Mouse (Mus musculus) c-Kit-negative CD71-positive TER-119-positive erythroid progenitor cells, embryonic 14.5 days (primary cell): Measurements from ENCODE around the gene Adamtsl3.

ENCODE experiments used
- DNase-seq: peaks from one replicate; pipeline ENCODE4 v3.0.0-alpha.2; 2013; ENCODE audit warnings: low read depth, low spot score

Adamtsl3 gene

DNA sequence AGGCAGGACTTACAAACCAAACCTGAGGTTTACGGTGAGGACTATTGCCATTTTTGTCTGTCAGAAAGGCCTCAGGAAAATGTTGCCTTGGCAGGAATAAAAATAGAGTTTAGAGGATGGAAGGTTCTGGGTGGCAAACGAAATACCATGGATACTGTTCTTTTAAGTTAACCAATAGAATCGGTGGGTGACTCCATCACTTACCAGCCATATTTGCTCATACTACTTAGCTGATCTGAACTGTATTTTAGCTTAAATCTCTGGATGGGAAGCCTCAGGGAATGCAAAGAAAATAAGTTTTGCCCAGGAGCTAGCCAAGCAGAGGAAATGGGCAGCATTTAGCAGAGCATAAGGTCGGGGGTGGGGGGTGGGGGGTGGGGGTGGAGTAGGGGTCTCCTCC is 312.4 kb downstream of the Adamtsl3 start:
- DNase-seq: no peak

DNA sequence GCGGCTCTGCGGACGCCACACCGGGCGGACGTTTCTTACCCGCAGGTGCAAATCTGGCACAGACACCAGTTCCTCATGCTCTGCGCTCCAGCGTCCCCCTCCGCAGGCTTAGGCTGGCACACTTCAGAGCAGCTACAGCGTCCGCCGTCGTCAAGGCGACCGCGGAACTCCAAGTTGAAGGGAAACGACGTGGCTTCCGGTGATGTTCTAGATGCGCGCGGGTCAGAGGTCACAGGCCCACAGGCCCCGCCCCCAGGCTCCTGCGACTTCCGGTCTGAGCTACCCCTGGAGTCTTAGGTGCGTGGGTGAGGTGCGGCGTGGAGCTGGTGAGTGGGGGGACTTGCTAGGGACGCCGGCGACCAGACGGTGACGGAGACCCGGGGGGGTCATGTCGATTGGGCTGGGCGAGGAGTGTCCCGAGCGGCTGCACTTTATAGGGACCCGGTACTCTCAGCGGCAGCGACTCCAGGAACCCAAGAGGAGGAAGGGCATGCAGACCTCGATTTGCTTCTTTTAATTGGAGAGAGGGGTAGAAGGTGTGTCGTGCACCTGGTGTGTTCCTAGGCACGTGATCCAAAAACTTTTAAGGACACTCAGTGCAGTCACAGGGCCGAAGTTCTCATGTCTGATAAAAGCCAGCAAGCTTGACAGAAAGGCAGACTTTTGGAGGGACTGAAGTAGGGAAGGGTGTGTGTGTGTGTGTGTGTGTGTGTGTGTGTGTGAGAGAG is 313.0 kb downstream of the Adamtsl3 start, which contains the start of the genes Saxo2 and Efl1:
Gene Saxo2, minus strand, starts transcription at position 176 of the 728 bp plus-strand sequence.
Gene Efl1, plus strand, starts transcription at position 262 of the 728 bp plus-strand sequence.
- peak; percentile 84 for DNase-seq

DNA sequence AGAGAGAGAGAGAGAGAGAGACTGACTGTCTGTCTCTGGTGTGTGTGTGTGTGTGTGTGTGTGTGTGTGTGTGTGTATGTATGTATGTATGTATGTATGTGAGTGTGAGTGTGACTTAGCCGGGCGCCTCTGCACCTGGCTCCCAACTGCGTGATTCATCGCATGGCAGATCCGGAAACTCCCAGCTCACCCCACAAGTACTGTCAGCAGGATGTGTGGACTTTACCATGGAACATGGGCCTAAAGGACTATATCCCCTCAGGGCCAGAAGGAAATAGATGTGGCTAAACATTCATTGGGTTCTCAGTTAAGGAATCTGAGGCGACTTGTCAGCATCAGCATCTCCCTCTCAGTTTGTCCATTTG is 313.6 kb downstream of the Adamtsl3 start:
- DNase-seq: no peak
